Mouse (Mus musculus) brown adipose tissue, adult 24 weeks (tissue): ENCODE data around the gene Ddx21. TPM values are rescaled to one million over a fixed set of nuclear protein-coding genes. Genes with fewer than 3 reads are reported as not detected.
A peak's percentile ranks its signal among the peaks of the same experiment; 100 is the strongest.
"Not testable (repeated sequence)": the region's sequence is repeated elsewhere in the genome, so short reads cannot be mapped to it uniquely, and the experiment has no call there.

Experiments
- H3K27ac ChIP-seq: fragments of 200-500 bp; replicated peaks from 2 replicates; pipeline ENCODE4 v1.5.1; 2012; ENCODE audit warnings: low read depth, mild to moderate bottlenecking, low read length
- H3K4me1 ChIP-seq: fragments of 200-500 bp; 2 replicates; pipeline ENCODE4 v1.6.1; 2012; ENCODE audit warnings: low read length, mixed read lengths; ENCODE audit not compliant: control insufficient read depth, insufficient read depth, insufficient read length
- H3K4me3 ChIP-seq: fragments of 200-500 bp; 2 replicates; pipeline ENCODE4 v1.5.1; 2012; ENCODE audit warnings: low read depth, mild to moderate bottlenecking, low read length, moderate library complexity; ENCODE audit not compliant: insufficient read depth
- polyA plus RNA-seq: library from polyadenylated mRNA; stranded (reverse); fragments of >200 nt; gene quantifications from 2 replicates; pipeline ENCODE4 v1.2.4, GENCODE M21; 2012; ENCODE audit not compliant: missing spikeins, insufficient read depth, insufficient read length

The Ddx21 gene
- polyA plus RNA-seq: 18.9 TPM in 2 replicates

DNA sequence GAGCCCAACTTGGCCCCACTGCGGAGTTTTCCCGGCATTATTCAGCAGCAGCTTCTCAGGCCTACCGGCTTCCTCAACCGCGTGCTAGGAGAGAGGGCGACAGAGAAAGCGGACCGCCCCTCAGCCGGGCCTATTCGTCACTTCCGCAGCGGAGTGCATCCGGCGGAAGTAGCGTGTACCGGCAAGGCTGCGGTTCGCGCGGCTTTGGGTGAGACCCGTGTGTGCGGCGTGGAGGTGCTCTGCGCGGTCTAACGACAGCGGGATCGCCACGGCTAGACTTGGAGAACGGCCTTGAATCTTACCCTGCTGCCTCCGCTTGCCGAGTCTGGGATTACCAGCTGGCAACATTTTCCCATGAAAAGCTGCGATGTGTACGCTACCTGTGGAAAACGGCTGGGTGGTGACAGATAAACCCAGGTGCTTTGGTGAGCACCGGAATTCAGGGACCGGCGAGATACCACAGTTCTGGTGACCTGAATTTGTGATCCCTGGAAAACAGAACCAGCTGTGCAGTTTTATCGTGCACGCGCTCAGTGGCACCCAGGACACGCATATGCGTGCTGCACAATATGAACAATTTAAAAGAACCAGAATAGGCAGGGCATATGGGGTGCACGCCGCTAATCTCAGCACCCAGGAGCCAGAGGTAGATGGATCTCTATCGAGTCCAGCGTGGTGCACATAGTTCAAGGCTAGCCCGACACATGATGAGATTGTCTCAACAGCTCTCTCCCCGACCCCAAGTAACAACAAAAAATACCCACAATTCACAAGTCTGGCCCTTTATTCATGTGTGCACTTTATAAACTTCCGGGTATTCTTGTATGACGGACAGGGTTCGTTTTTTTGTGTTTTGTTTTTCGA lies at the start of gene Ddx21:
Gene Ddx21, minus strand, starts transcription at position 105 of the 864 bp plus-strand sequence.
- H3K4me1 ChIP-seq: peaks cover 2% of the 10 kb centered on the region; the same call in 1 of the 2 replicates
- peak within 1 kb of the TSS; percentile 93 for H3K4me3 ChIP-seq
- peak within 1 kb of the TSS; percentile 83 for H3K27ac ChIP-seq

- Histone ChIP-seq H3K4me1 (peaks cover 7% of the 10 kb centered on the region; the same call in 1 of the 2 replicates), H3K4me3 (peak within 1 kb of the TSS; percentile 93), H3K27ac (peak within 1 kb of the TSS; percentile 97)
Observed at GRCm38 (mm10) chr10:62650881-62651810, 49.1 kb upstream of the Ddx21 start, which contains the start of gene Ddx50. Gene Ddx50, minus strand, starts transcription at chr10:62651218.

DNA sequence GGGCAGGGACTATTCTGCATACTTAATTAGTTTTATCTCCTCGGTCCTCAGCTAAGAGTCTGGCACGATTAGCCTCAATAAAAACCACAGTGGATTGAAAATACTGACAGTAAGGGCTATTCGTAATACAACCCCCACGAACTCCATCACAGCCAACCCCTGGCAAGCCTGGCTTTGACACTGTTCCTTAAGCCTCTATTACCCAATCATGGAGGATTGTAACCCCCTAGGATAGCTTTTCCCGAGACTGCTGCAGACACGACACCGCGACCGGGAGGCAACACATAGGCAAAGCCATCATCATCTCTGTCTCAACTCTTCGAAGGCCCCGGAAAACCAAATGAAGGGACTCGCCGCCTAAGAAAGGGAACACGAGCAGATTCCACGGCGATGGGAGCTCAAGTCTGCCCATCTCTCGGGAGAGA lies 48.3 kb upstream of the Ddx21 start:
- Histone ChIP-seq H3K27ac (peak overlapping the region; percentile 97), H3K4me1 (peaks cover 7% of the 10 kb centered on the region; the same call in 1 of the 2 replicates), H3K4me3 (peak overlapping the region; percentile 93)

GRCm38 (mm10) chr10:62604161-62604560 lies 2.1 kb upstream of the Ddx21 start:
- peaks cover 2% of the 10 kb centered on the region; the same call in 1 of the 2 replicates for H3K4me1 ChIP-seq
- no peak overlapping the region for H3K4me3 ChIP-seq
- no peak overlapping the region for H3K27ac ChIP-seq

- Histone ChIP-seq H3K27ac (no peak overlapping the region), H3K4me3 (no peak overlapping the region), H3K4me1 (peaks cover 2% of the 10 kb centered on the region; the same call in 1 of the 2 replicates)
Observed at GRCm38 (mm10) chr10:62603233-62604030, 1.4 kb upstream of the Ddx21 start.

DNA sequence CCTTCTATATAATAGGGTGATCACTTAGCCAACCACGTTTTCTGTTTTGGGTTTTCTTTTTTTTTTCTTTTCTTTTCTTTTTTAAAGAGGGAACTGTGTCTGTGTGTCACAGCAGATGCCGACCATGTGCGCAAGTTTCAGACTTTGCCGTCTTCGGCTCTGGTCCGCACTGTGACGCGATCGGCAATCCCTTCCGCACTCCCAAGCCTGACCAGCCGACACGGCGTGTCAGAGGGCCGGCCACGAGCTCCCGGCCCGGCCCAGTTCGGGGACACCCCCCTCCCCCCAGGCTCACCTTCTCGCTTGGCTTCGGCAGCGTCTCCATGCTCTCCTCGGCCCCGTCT lies 276 bp downstream of the Ddx21 start:
- Histone ChIP-seq H3K27ac (peak overlapping the region; percentile 83), H3K4me3 (peak overlapping the region; percentile 93), H3K4me1 (peaks cover 2% of the 10 kb centered on the region; the same call in 1 of the 2 replicates)

DNA sequence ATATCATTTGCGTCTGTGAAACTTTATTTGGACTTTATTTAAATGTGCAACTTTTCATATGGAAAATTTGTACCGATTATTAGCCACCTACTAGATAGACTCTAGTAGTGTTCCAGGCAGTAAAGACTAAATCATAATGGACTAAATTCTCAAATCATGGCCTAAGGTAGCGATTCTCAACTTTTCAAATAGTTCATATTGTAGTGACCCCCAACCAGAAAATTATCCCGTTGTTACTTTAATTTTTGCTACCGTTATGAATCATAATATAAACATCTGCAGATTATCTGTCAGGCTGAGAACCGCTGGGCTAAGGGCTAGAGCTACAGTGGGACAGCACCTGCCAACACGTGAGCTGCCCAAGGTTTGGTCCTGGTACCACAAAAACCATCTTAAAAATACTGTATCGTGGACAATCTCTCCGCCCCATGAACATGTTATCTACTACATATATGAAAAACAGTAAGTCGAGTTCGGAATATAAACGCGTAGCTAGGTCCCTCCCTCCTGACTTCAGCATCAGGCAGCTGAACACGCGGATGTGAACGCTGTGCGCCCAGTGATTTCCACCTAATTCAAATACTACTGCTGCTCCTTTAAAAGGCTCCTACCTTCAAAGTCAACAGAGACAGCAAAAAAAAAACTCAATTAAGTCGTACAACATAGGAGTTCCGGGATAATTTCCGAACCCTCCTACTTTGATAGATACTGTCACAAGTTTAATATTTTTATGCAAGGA lies 859 bp downstream of the Ddx21 start:
- Histone ChIP-seq H3K27ac (no peak overlapping the region; the same call in 1 of the 2 replicates), H3K4me1 (peaks cover 2% of the 10 kb centered on the region; the same call in 1 of the 2 replicates), H3K4me3 (peak overlapping the region; percentile 93)

- no peak overlapping the region for H3K27ac ChIP-seq
- H3K4me1 ChIP-seq: peaks cover 2% of the 10 kb centered on the region; the same call in 1 of the 2 replicates
- H3K4me3 ChIP-seq: no peak overlapping the region
Observed at GRCm38 (mm10) chr10:62600056-62600455, 2.0 kb downstream of the Ddx21 start.

DNA sequence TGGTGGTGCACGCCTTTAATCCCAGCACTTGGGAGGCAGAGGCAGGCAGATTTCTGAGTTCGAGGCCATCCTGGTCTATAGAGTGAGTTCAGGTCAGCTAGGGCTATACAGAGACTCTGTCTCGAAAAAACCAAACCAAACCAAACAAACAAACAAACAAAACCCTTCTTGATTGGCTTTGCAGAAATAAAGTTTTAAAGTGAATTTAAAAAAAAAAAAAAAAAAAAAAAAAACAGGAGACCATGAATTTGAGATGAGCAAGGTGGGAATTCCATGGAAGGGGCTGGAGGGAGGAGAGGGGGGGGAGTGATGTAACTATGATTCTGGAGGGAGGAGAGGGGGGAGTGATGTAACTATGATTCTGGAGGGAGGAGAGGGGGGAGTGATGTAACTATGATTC lies 2.8 kb downstream of the Ddx21 start:
- H3K27ac ChIP-seq, H3K4me1 ChIP-seq, H3K4me3 ChIP-seq: not testable (repeated sequence)

- no peaks in the 10 kb centered on the region; the same call in 1 of the 2 replicates for H3K4me1 ChIP-seq
- no peak overlapping the region for H3K27ac ChIP-seq
- no peak overlapping the region for H3K4me3 ChIP-seq
Observed at GRCm38 (mm10) chr10:62592496-62592895, 9.6 kb downstream of the Ddx21 start.

DNA sequence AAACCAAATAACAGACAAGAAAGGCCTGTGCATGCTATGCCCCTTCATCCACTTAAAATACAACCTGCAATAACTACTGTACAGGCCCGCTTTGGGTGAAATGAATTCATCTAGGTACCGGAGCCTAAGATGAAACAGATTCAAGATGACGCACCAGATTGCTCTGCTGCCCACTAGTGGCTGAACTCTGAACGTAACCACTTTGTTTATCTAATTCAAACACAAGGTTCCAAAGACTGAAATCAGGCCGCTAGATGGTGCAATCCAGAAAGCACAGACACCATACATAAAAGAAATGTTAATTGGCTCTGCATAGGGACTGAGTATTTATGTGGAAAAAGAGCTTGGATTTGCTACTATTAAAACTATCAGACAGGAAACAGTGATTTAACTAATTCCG lies 11.9 kb downstream of the Ddx21 start:
- Histone ChIP-seq H3K4me1 (no peaks in the 10 kb centered on the region; the same call in 1 of the 2 replicates), H3K4me3 (no peak overlapping the region), H3K27ac (no peak overlapping the region)

GRCm38 (mm10) chr10:62588616-62589015 lies 13.5 kb downstream of the Ddx21 start:
- Histone ChIP-seq H3K4me3 (no peak overlapping the region), H3K4me1 (no peaks in the 10 kb centered on the region; the same call in 1 of the 2 replicates), H3K27ac (no peak overlapping the region)

DNA sequence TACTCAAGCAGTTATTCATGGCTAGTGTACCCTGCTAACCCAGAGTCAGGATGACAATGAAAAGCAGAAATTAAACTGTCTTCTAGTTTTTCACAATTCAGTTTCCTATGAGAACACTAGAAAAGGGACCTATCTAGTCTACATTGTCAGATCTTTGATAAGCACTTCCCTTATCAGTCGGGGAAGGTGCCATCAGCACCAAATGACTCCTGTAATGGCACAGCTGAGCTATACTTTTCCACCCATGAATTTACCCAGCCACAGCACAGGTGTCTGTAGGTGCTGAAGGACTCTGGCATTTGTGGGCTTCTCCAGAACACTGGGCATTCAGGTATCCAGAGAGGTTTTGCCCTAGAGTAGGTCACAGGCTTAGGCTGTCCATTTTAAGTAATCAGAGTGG lies 18.8 kb downstream of the Ddx21 start:
- no peak overlapping the region for H3K4me3 ChIP-seq
- no peak overlapping the region for H3K27ac ChIP-seq
- no peaks in the 10 kb centered on the region for H3K4me1 ChIP-seq

GRCm38 (mm10) chr10:62582701-62583100 lies 19.4 kb downstream of the Ddx21 start:
- H3K4me3 ChIP-seq: no peak overlapping the region
- no peak overlapping the region for H3K27ac ChIP-seq

More at GRCm38 (mm10) chr10:62582701-62583100, 19.4 kb downstream of the Ddx21 start:
- no peaks in the 10 kb centered on the region for H3K4me1 ChIP-seq
